Mouse (Mus musculus) embryonic stem cell, embryonic (primary cell): ENCODE measurements around the gene Glrx5.

Experiments used
- CTCF ChIA-PET, 4 experiments: fragments of 300-600 bp in 2 of 4; fragments of 350-600 bp in 2 of 4; sonication (Branson Sonifier 250); formaldehyde crosslinking; loops; one replicate each; lab custom pipeline; 2022; ENCODE audit warnings: inconsistent platforms in 2 of 4; lab: Charles Lee
- POLR2A ChIA-PET, 4 experiments: fragments of 300-600 bp in 2 of 4; fragments of 350-600 bp in 2 of 4; sonication (Branson Sonifier 250); formaldehyde crosslinking; loops; one replicate each; lab custom pipeline; 2022; ENCODE audit warnings: antibody characterized with exemption in 4 of 4, inconsistent platforms in 1 of 4; lab: Charles Lee

Gene Glrx5

DNA sequence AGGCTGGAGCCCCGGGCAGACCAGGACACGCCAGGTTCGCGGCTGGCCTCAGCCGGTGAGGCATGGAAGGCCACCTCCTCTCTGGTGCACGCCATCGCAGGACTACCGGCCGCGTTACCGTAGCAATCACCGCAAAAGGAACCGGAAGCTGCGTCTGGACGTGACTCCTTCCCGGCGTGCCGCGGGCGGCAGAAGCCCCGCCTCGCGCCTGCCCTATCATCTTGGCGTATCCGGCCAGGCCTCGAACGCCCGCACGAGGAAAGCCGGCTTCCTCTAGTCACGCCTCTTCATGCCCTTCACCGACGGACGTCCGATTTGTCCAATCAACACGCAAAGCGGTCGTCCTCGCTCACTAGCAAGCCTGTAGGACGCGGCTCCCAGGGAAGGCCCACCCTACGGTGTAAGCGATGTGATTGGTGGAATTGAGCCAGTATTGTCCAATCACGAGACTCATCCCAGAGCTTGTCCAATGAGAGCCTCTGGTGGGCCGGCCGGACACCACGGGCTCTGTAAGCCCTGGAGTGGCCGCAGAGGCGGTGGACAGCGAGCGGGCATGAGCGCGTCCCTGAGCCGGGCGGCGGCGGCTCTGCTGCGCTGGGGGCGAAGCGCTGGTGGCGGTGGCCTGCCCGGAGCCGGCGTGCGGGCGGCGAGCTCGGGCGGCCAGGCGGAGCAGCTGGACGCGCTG lies at the start of gene Glrx5:
Gene Glrx5 (plus strand): TSS at position 542 of the 685 bp plus-strand sequence.
- ChIA-PET POLR2A (interaction anchor here in 3 of 4 experiments (0.6 to 2.1 kb wide), 35 partner anchors 9 to 533 kb away, joined by 3 to 13 read pairs (median 3); partner anchors contain the start of genes Bdkrb2 (in 1 of the 3) and Syne3 (in 1 of the 3)), CTCF (interaction anchor here (0.5 to 2.0 kb wide), 18 partner anchors 8 to 1926 kb away, joined by 3 to 7 read pairs (median 4); no protein-coding TSS in a partner anchor)

DNA sequence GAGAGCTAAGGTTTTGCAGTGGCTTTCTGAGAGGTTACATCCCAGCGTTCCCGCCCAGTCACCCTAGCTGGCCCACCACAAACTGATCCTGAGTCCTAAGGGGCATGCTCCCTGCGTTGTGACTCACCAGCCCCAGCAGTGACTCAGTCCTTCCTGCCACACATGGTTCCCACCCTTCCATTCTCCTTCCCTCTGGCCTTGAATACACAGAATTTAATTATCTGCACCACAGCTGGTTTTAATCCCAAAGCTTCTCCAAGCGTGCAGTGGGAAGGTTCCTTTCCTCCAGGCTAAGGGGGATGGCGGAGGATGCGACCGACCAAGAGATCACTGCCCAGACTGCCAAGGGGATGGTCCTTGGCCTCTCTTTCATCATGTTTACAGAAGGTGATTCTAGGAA lies 49.0 kb upstream of the Glrx5 start:
- ChIA-PET POLR2A (interaction anchor here in 3 of 4 experiments (0.5 to 1.2 kb wide), 3 partner anchors 27 to 277 kb away, joined by 3 read pairs; no protein-coding TSS in a partner anchor), CTCF (interaction anchor here in 3 of 4 experiments (0.6 to 2.4 kb wide), 5 partner anchors 26 to 48 kb away, joined by 3 to 26 read pairs (median 4); no protein-coding TSS in a partner anchor)

DNA sequence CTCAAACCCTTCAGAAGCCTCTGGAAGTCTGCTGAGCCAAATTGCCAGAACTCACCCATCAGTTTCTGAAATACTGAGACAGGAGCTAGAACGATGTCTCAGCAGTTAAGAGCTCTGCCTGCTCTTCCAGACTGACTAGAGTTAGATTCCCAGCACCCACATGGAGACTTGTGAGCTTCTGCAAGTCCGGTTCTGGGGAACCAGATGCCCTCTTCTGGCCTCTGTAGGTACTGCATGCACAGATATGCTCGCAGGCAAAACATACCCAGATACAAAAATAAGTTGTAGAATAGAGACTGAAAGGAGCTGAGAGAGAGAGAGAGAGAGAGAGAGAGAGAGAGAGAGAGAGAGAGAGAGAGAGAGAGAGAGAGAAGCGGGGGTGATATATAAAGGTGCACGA lies 47.4 kb upstream of the Glrx5 start:
- CTCF ChIA-PET = interaction anchor here (0.5 to 2.4 kb wide), 68 partner anchors 9 to 1880 kb away, joined by 3 to 27 read pairs (median 4); partner anchors contain the start of genes Glrx5 (in 2 of the 4) and Tcl1 (in 1 of the 4)

DNA sequence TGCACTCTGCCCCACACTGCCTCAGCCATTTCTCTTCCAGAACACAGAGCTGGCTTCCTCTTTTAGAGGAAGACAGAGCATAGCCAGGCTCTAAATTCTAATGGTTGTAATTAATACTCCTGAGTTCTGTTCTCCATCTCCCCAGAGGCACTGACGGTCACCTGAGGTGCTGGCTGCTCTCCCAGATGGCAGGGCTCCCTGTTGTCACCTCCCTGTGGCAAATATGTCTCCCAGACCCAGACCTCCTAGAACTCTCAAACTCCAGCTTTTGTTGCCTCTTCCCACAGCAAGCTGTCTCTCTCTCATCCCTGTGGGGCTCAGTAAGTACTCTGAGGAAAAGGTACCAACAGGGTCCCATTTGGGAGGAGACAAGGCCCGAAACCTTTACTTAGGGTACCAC lies 46.5 kb upstream of the Glrx5 start:
- ChIA-PET CTCF (interaction anchor here in 2 of 4 experiments (1.3 to 3.4 kb wide), 4 partner anchors 17 to 46 kb away, joined by 3 to 14 read pairs (median 4); no protein-coding TSS in a partner anchor), POLR2A (interaction anchor here in 2 of 4 experiments (1.1 to 1.3 kb wide), 2 partner anchors 15 to 23 kb away, joined by 4 to 5 read pairs; no protein-coding TSS in a partner anchor)

More for the DNA sequence above, 47.4 kb upstream of the Glrx5 start:
- POLR2A ChIA-PET = interaction anchor here in 3 of 4 experiments (0.6 to 1.3 kb wide), 12 partner anchors 14 to 247 kb away, joined by 3 to 6 read pairs (median 3); partner anchors contain the start of gene Glrx5 (in 1 of the 3)

DNA sequence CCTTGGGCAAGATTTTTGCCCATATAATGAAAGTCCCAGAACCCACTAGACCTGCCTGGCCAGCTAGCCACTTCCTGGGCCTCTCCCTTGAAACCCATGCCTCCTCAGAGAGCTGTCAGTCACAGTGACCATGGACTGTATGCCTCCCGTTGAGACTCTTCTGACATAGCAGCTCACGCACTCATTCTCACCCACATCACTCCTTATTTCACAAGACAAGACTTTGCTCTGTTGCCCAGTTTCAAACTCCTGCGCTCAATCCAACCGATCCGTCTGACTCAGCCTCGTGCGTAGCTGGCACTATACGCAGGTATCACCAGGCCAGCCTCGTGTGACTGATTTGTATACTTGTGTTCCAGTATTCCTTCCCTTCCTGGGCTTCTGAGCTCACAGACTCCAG lies 45.7 kb upstream of the Glrx5 start:
- ChIA-PET POLR2A (interaction anchor here in 1 of 4 experiments (1.4 kb wide), 1 partner anchor 11 kb away, joined by 4 read pairs; no protein-coding TSS in a partner anchor), CTCF (interaction anchor here in 3 of 4 experiments (0.6 to 3.4 kb wide), 5 partner anchors 16 to 50 kb away, joined by 3 to 14 read pairs (median 3); no protein-coding TSS in a partner anchor)

DNA sequence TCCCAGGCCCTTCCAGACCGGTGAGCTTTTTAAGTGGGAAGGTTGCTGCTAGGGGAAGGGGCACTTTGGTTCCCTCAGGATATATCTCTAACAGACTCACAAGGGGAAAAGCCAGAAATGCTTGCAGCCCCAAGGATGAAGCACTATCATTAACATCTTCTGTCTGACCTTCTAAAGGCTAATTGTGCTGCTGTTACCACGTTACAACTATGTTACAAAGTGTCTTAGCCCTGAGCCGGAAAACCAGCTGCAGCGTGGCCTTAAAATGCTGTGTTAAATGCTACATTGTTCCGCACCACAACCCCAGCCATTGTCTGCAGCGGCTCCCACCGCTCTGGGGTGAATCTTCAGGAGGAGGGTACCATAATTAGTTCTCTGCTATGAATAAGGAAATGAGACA lies 44.6 kb upstream of the Glrx5 start:
- ChIA-PET CTCF (interaction anchor here in 2 of 4 experiments (0.6 to 3.4 kb wide), 8 partner anchors 11 to 1104 kb away, joined by 3 to 14 read pairs (median 3); no protein-coding TSS in a partner anchor), POLR2A (interaction anchor here in 1 of 4 experiments (0.6 to 1.4 kb wide), 4 partner anchors 8 to 859 kb away, joined by 3 to 4 read pairs (median 4); no protein-coding TSS in a partner anchor)

DNA sequence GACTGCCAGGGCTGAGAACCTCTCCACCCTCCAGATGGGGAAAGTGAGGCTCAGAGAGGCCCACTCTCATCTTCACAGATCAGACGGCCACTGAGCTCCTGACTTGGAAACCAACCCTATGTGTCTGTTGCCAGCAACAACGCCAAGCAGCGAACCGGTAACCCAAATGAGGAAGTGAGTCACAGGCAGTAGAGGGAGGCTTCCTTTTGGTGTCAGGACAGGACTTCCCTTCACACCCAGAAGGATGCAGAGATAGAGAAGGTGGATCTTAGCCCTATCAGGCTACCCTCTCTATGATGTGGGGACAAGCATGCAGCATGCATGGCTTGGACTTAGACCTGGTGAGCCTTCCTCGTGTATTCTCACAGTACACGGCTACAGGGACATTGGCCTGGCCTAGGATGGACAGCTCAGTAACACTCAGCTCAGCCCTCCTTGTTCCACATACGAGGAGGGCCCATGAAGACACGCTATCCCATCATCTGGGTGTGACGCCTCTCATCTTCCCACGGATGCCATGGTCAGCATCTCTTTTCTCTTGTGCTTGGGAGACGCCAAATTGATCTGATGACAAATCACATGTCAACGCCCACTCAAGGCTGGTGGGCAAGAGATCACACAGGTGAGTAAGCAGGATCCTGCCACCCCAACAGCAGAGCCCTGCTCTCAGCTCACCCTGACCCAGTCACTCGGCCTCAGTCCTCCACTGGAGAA lies 41.6 kb upstream of the Glrx5 start:
- POLR2A ChIA-PET = interaction anchor here in 2 of 4 experiments (0.7 to 1.3 kb wide), 3 partner anchors 12 to 42 kb away, joined by 3 read pairs; partner anchors contain the start of gene Glrx5 (in 1 of the 2)
- CTCF ChIA-PET = interaction anchor here in 2 of 4 experiments (0.6 to 1.1 kb wide), 4 partner anchors 35 to 37 kb away, joined by 3 to 5 read pairs (median 4); no protein-coding TSS in a partner anchor

DNA sequence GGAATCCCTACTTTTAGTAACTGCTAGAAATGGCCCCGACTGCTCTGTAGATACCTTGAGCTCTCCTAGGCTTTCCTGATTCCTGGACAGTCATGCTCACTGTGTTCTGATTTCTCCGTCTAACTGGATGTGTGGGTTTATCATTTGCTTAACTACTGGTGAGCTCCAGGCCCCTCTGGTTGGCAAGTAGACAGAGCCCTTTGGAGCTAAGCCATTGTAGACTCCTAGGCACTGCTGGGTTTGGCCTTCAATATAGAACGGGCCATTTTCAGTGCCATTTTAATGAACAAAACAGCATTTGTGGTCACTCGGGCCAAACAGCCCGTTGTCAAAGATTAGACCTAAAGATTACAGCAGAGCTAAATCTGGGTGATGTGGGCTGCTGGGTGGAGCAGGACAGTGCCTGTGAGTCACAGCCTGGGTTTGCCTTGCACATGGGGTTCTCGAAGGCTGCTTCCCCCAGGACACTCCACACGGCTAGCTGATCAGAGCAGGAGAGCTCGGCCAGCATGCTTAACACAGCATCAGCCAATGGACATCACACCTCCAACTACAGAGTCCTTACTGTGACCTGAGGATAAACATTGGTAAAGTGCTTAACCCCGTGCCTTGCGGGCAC lies 40.3 kb upstream of the Glrx5 start:
- POLR2A ChIA-PET = no interaction called here
- CTCF ChIA-PET = no interaction called here

DNA sequence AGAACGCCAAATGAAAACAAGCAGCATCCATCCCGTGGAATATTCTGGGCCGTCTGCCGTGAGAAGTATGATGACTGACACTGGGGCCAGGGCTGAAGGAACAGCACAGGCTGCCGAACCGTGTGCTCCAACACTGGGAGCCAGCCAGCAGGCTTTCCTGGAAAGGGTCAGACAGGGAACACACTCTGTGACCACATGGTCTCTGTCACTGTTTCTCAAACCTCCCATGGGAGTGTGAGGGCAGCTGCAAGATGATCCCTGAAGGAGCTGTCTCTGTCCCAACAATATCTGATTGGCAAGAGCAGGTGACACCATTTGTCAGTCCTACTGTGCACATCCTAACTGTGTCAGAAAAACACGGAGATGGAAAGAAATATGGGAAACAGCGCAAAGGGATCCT lies 39.6 kb upstream of the Glrx5 start:
- CTCF ChIA-PET = no interaction called here
- POLR2A ChIA-PET = no interaction called here

DNA sequence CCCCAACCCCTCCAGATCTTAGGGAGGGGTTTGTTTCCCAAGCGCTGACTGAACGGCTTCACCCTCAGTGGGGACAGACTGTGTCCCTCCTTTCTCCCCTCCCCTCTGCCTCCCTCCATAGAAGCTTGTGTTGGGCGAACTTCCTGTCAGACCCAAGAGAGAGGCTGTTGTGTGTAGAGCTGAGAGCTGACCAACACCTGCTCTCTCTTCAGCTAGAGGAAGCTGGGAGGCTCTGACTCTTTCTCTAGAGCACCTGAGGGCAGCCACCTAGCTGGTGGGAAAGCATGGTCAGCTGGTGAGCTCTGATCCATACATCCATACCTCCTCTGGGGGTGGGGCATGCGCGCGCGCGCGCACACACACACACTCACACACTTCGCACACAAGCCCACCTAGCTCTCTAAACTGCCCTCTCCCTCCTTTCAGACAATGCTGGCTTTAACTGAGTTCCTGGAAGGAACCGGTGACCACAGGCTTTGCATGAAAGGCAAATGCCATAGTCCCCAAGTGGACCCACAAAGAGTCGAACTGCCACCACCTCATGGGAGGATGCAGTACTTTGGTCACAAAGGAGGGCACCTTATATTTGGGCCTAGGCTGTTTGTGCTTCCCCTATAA lies 37.1 kb upstream of the Glrx5 start:
- ChIA-PET POLR2A (interaction anchor here in 3 of 4 experiments (0.5 to 1.6 kb wide), 5 partner anchors 8 to 344 kb away, joined by 3 to 5 read pairs (median 3); no protein-coding TSS in a partner anchor), CTCF (interaction anchor here (0.6 to 1.9 kb wide), 7 partner anchors 10 to 41 kb away, joined by 3 to 6 read pairs (median 6); no protein-coding TSS in a partner anchor)

DNA sequence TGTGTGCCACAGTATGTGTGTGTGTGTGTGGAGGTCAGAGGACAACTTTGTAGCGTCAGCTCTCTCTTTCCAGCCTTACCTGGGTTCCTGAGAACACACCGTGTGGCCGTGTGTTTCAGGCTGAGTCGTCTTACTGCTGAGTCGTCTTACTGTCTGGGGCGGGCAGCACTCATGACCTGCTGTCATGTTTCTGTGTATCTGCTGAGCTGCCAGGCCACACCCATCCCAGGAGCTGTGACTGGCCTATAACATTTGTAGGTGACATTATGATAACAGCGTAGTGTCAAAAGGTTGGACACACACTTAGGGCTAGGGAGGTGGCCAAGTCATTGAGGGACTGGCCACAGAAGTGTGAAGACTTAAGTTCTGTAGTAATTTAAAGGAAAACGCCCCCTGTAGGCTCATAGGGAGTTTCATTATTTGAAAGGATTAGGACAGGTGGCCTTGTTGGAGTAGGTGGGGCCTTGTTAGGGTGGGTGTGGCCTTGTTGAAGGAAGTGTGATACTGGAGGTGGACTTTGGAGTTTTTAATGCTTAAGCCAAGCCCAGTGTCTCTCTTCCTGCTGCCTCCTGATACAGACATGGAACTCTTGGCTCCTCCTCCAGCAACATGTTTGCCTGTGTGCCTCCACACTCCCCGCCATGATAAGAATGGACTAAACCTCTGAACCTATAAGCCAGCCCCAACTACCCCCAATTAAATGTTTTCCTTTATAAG lies 36.3 kb upstream of the Glrx5 start:
- CTCF ChIA-PET = interaction anchor here (0.6 to 1.9 kb wide), 9 partner anchors 11 to 44 kb away, joined by 3 to 11 read pairs (median 6); no protein-coding TSS in a partner anchor

DNA sequence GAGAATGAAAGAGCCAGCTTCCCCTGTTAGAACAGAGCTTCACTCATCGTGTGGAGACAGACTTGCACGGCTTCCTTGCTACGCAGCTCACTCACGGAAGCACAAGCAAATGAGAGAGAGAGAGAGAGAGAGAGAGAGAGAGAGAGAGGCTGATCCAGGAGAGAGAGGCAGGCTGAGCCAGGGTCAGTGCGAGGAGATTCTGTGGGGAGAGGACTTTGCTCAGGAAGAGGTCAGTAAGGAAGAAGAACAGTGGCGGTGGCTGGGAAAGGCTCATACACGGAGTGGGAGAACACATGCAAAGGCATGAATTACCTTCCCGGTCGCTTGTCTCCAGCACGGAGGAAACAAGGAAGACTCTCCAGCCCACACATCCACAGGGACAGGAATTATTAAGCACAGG lies 35.3 kb upstream of the Glrx5 start:
- POLR2A ChIA-PET = interaction anchor here in 2 of 4 experiments (1.1 to 1.9 kb wide), 2 partner anchors 10 kb away, joined by 4 to 7 read pairs; no protein-coding TSS in a partner anchor
- CTCF ChIA-PET = interaction anchor here in 3 of 4 experiments (0.6 to 1.3 kb wide), 6 partner anchors 12 to 549 kb away, joined by 3 to 11 read pairs (median 4); no protein-coding TSS in a partner anchor

More for the DNA sequence above, 36.3 kb upstream of the Glrx5 start:
- POLR2A ChIA-PET = interaction anchor here in 2 of 4 experiments (0.6 to 1.9 kb wide), 4 partner anchors 9 to 642 kb away, joined by 3 to 4 read pairs (median 3); no protein-coding TSS in a partner anchor

DNA sequence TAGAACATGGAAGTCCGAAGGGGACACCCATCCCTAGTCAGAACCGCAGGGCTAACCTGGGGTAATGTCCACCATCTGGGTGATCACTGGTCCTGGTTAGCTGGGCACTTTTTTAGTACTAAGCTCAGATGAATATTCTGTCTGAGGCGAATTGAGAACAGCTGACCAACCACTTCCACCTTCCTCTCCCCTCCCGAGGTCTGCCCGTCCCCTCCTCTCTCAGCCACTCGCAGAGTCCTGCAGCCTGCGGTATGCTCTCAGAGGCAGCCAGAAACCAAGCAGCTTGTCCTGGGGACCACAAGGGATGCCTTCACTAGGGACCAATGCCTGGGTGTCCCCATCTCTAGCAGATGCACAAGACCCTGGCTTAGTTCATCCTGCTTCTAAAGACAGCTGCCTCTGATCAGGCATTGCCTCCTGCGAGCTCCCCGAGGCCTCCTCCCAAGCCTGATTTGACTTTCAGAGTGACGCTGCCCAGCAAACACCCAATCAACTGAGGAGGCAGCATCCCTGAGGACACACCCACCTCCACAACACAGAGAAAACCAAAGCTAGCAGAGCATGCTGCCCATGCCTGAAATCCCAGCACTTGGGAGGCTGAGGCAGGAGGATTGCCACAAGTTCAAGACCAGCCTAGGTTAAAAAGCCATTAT lies 34.7 kb upstream of the Glrx5 start:
- CTCF ChIA-PET = interaction anchor here (0.6 to 1.3 kb wide), 8 partner anchors 13 to 926 kb away, joined by 3 to 9 read pairs (median 3); no protein-coding TSS in a partner anchor
- POLR2A ChIA-PET = interaction anchor here in 3 of 4 experiments (0.5 to 2.8 kb wide), 6 partner anchors 9 to 224 kb away, joined by 3 to 20 read pairs (median 4); partner anchors contain the start of gene Syne3 (in 1 of the 3)

DNA sequence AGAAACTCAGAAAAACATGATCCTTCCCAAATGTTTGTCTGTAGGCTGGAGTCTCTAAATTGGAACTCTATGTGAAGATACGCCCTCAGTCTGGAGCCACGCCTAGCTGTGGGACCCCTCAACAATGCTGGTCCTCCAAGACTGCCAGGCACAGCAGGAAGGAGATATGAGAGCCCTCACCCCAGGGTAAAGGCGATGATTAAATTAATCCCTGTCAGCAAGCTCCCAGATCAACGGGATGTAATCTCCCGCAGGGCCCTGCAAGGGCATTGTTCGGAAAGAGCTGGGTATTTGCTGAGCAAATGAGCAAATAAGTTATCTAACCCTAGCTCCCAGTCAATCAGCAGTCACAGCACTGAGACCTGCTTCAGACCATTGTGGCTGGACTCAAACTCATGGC lies 33.9 kb upstream of the Glrx5 start:
- CTCF ChIA-PET = interaction anchor here (0.6 to 1.6 kb wide), 8 partner anchors 11 to 926 kb away, joined by 3 to 4 read pairs (median 3); no protein-coding TSS in a partner anchor

DNA sequence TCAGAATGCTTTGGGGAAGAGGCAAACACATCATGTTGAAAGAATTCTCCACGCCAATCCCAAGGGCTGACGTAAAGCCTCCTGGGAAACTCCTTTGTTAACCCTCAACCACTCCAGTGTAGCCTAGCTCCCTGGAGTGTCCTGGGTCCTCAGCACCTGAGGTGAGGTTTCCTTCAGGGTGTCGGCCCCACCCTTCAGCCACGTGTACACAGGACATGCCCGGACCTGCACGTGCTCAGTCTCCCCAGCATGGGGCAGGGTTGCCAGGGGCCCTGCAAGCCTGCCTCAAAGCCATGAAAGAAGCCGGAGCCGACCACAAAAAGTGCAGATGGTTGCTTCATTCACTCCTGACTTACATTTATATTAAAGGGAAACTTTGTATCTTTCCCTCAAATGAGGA lies 33.3 kb upstream of the Glrx5 start:
- POLR2A ChIA-PET = interaction anchor here in 3 of 4 experiments (1.0 to 2.8 kb wide), 7 partner anchors 9 to 238 kb away, joined by 3 to 20 read pairs (median 3); partner anchors contain the start of gene Syne3 (in 1 of the 3)
- CTCF ChIA-PET = interaction anchor here in 3 of 4 experiments (0.6 to 1.6 kb wide), 6 partner anchors 11 to 105 kb away, joined by 3 to 4 read pairs (median 3); no protein-coding TSS in a partner anchor

More for the DNA sequence above, 33.9 kb upstream of the Glrx5 start:
- POLR2A ChIA-PET = interaction anchor here in 2 of 4 experiments (0.6 to 2.8 kb wide), 6 partner anchors 8 to 101 kb away, joined by 3 to 20 read pairs (median 4); partner anchors contain the start of gene Syne3 (in 1 of the 2)
